Mouse (Mus musculus): ENCODE measurements around the gene Stard3. TPM values are rescaled to one million over a fixed set of nuclear protein-coding genes. Genes with fewer than 3 reads are reported as not detected.

Gene Stard3
- polyA plus RNA-seq, 1 experiment from 2014 or later = 42.7 TPM

DNA sequence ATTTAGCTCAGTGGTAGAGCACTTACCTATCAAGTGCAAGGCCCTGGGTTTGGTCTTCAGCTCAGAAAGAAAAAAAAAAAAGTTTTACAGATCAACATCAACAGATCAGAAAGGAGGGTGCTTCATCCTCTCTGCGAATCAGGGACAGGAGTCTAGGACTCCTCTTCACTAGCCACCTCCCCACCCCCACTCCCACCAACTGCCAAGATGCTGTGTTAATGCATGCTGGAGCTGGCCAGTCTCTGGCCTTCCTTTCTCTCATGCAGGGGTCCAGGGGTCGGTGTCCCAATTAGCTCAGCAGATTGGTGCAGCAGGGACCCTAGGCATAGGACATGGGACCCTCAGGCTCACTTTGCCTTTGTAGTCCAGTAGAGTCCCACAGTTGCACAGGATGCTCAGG, 12.4 kb downstream of the Stard3 start:
- no peak for TF ChIP-seq CTCF (IDR thresholded peaks at IDR 0.05; ENCODE audit: low read depth)
- Histone ChIP-seq H3K36me3 (ENCODE audit: insufficient read depth) (peaks cover 16% of the 10 kb centered on the region), H3K4me1 (ENCODE audit: insufficient read depth) (no peaks in the 10 kb centered on the region), H3K4me3 (ENCODE audit: low read depth, low read length) (no peak overlapping the region), H3K27me3 (ENCODE audit: insufficient read depth, low read length) (no peaks in the 10 kb centered on the region), H3K9me3 (ENCODE audit: low read depth, low read length) (no peaks in the 10 kb centered on the region), H3K4me2 (no peak overlapping the region), H3K27ac (ENCODE audit: low read depth) (no peak overlapping the region), H3K9ac (no peak overlapping the region)
- DNase-seq (no peak), ATAC-seq (ENCODE audit: insufficient read depth) (no peak)
- 71% methylated on average over 2 of the region's 2 CpGs for WGBS

GRCm38 (mm10) chr11:98371556-98372240, 13.5 kb downstream of the Stard3 start:
- Histone ChIP-seq H3K9ac (no peak overlapping the region), H3K9me3 (ENCODE audit: low read depth, low read length) (no peaks in the 10 kb centered on the region), H3K27ac (ENCODE audit: low read depth) (no peak overlapping the region), H3K27me3 (ENCODE audit: insufficient read depth, low read length) (no peaks in the 10 kb centered on the region), H3K4me2 (no peak overlapping the region), H3K4me1 (ENCODE audit: insufficient read depth) (no peaks in the 10 kb centered on the region), H3K4me3 (ENCODE audit: low read depth, low read length) (no peak overlapping the region), H3K36me3 (ENCODE audit: insufficient read depth) (peaks cover 28% of the 10 kb centered on the region)
- TF ChIP-seq CTCF (IDR thresholded peaks at IDR 0.05; ENCODE audit: low read depth) = no peak
- WGBS = 53% methylated on average over 10 of the region's 10 CpGs
- ATAC-seq (ENCODE audit: insufficient read depth) = no peak
- DNase-seq = no peak

DNA sequence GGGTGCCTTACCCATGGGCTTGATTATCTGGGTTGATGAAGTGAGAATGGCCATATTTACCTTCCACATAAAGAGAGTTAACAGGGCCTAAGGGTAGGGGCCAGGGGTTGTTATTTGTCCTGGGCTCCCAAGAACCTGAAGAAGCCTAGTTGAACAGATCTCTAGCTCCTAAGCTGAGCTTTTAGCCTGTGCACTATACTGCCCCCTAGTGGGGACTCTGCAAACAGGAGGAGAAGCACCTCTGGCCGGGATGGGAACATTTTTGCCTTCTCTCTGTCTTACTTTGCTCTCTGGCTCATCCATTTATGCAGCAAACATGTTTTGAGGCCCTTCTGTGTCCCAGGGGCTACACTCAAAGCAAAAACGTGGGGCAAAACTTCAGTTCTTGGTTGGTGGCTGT, 14.2 kb downstream of the Stard3 start:
- no peaks in the 10 kb centered on the region for H3K9me3 ChIP-seq (ENCODE audit: low read depth, low read length)
- H3K4me1 ChIP-seq (ENCODE audit: insufficient read depth) = no peaks in the 10 kb centered on the region
- no peak overlapping the region for H3K4me2 ChIP-seq
- peak; percentile 89 for DNase-seq
- H3K4me3 ChIP-seq (ENCODE audit: low read depth, low read length) = no peak overlapping the region
- no peaks in the 10 kb centered on the region for H3K27me3 ChIP-seq (ENCODE audit: insufficient read depth, low read length)
- no peak overlapping the region for H3K27ac ChIP-seq (ENCODE audit: low read depth)
- H3K36me3 ChIP-seq (ENCODE audit: insufficient read depth) = peaks cover 35% of the 10 kb centered on the region
- WGBS = 9% methylated on average over 2 of the region's 2 CpGs
- H3K9ac ChIP-seq = no peak overlapping the region
- no peak for ATAC-seq (ENCODE audit: insufficient read depth)
- TF ChIP-seq CTCF (IDR thresholded peaks at IDR 0.05; ENCODE audit: low read depth) = peak; percentile 95

- H3K9me3 ChIP-seq (ENCODE audit: low read depth, low read length) = no peaks in the 10 kb centered on the region
- no peak overlapping the region for H3K27ac ChIP-seq (ENCODE audit: low read depth)
- no peak overlapping the region for H3K9ac ChIP-seq
- ATAC-seq (ENCODE audit: insufficient read depth) = no peak
- no peak overlapping the region for H3K4me2 ChIP-seq
- no peaks in the 10 kb centered on the region for H3K27me3 ChIP-seq (ENCODE audit: insufficient read depth, low read length)
- no peaks in the 10 kb centered on the region for H3K4me1 ChIP-seq (ENCODE audit: insufficient read depth)
- no peak overlapping the region for H3K4me3 ChIP-seq (ENCODE audit: low read depth, low read length)
- 66% methylated on average over 6 of the region's 6 CpGs for WGBS
- DNase-seq = no peak
- no peak for TF ChIP-seq CTCF (IDR thresholded peaks at IDR 0.05; ENCODE audit: low read depth)
- peaks cover 43% of the 10 kb centered on the region for H3K36me3 ChIP-seq (ENCODE audit: insufficient read depth)
These were observed 15.1 kb downstream of the Stard3 start for GRCm38 (mm10) chr11:98373244-98373643.

DNA sequence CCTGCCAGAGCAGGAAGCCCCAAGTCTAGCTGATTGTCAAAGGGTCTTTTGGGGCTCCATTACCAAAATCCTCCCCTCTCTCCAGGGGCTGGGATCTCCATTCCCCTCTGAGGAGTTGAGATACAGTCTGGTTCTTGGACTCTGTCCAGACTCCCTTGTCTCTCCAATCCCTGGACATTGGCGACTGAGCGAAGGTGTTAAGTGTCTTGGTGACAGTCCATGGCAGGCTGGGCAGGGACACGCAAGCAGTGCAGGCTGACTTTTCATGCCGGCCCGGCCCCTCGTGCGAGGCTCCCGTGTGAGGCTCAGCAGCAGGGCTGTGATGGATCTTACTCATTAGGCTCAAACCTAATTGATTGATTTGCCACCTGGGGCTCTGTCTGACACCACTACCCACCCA, 16.1 kb downstream of the Stard3 start:
- ATAC-seq (ENCODE audit: insufficient read depth) (no peak; the same call in 1 of the 2 replicates), DNase-seq (peak; percentile 31)
- Histone ChIP-seq H3K27ac (ENCODE audit: low read depth) (no peak overlapping the region), H3K9me3 (ENCODE audit: low read depth, low read length) (no peaks in the 10 kb centered on the region), H3K9ac (no peak overlapping the region), H3K36me3 (ENCODE audit: insufficient read depth) (peaks cover 53% of the 10 kb centered on the region), H3K4me2 (no peak overlapping the region), H3K27me3 (ENCODE audit: insufficient read depth, low read length) (no peaks in the 10 kb centered on the region), H3K4me3 (ENCODE audit: low read depth, low read length) (no peak overlapping the region), H3K4me1 (ENCODE audit: insufficient read depth) (no peaks in the 10 kb centered on the region)
- TF ChIP-seq CTCF (IDR thresholded peaks at IDR 0.05; ENCODE audit: low read depth) = no peak
- 52% methylated on average over 8 of the region's 8 CpGs for WGBS

DNA sequence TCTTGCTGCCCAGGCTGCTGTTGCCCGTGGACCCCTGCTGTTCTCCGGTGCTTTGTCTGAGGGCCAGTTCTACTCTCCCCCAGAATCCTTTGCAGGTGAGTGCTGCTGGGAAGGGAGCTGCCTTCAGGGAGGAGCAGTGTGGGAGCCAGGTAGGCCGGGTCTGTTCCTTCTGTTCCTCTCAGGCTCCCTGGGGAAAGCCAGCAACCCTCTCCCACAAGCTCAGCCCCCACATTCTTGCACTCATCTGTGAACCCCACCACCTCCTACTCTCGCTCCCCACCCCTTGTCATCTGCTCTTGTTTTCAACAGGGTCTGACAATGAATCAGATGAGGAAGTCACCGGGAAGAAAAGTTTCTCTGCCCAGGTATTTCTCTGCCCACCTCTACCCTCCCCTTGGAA, 18.6 kb downstream of the Stard3 start:
- Histone ChIP-seq H3K9me3 (ENCODE audit: low read depth, low read length) (no peaks in the 10 kb centered on the region), H3K9ac (no peak overlapping the region), H3K4me1 (ENCODE audit: insufficient read depth) (no peaks in the 10 kb centered on the region), H3K27me3 (ENCODE audit: insufficient read depth, low read length) (no peaks in the 10 kb centered on the region), H3K36me3 (ENCODE audit: insufficient read depth) (peaks cover 71% of the 10 kb centered on the region), H3K4me3 (ENCODE audit: low read depth, low read length) (no peak overlapping the region), H3K27ac (ENCODE audit: low read depth) (no peak overlapping the region), H3K4me2 (no peak overlapping the region)
- 78% methylated on average over 5 of the region's 5 CpGs for WGBS
- DNase-seq = no peak
- ATAC-seq (ENCODE audit: insufficient read depth) = no peak
- TF ChIP-seq CTCF (IDR thresholded peaks at IDR 0.05; ENCODE audit: low read depth) = no peak

DNA sequence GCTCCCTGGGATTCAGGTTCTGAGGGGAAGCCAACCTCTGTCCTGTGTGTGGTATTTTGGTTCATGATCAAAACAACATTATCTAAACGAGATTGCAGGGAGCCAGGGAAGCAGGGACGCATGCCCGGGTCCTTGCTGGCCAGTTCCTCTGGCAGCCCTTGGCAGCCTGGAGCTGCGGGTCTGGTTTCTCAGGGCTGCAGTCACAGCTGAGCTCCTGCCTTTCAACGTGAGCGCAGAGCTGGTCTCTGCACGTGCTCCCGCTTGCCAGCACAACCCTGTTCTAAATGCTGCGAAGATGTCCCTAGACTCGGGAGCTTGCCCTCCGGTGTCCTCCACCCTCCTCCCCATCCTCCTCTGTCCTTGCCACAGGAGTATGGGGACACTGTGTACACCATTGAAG, 19.6 kb downstream of the Stard3 start:
- Histone ChIP-seq H3K27ac (ENCODE audit: low read depth) (no peak overlapping the region), H3K27me3 (ENCODE audit: insufficient read depth, low read length) (no peaks in the 10 kb centered on the region), H3K4me2 (no peak overlapping the region), H3K9me3 (ENCODE audit: low read depth, low read length) (no peaks in the 10 kb centered on the region), H3K9ac (no peak overlapping the region), H3K4me1 (ENCODE audit: insufficient read depth) (no peaks in the 10 kb centered on the region), H3K4me3 (ENCODE audit: low read depth, low read length) (no peak overlapping the region), H3K36me3 (ENCODE audit: insufficient read depth) (peaks cover 71% of the 10 kb centered on the region)
- 79% methylated on average over 11 of the region's 11 CpGs for WGBS
- ATAC-seq (ENCODE audit: insufficient read depth) = no peak
- no peak for TF ChIP-seq CTCF (IDR thresholded peaks at IDR 0.05; ENCODE audit: low read depth)
- no peak for DNase-seq

Measured in lung, embryonic 14.5 days (tissue).